19 mouse cellular contexts compared by ENCODE assay signal in the genomic region with DNA sequence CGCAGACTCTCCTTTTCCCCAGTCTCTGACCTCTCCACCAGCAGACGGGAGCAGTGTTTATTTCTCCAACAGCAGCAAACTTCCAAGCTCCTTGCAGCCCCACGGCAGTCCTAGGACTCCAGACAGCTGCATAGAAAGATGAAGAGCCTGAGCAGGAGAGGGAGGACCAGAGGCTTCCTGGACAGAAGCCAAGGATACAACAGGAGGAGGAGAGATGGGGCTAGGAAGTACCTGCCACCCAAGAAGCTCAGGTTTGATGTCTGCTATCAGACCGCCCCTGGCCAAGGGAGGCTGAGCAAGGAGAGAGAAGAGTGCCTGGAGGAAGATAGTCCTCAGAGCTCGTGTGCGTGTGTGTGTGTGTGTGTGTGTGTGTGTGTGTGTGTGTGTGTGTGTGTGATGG. TPM values are rescaled to one million over a fixed set of nuclear protein-coding genes. Genes with fewer than 3 reads are reported as not detected.
DNase-seq lines count a peak whose midpoint lies in the region; ATAC-seq and TF ChIP-seq lines count a peak whose summit lies in the region.
"Had no signal": no experiment of that assay in that cellular context is flagged by ENCODE, and none has a peak within 500 bp of the region (broad histone marks: within the 10 kb centered on the region; RNA-seq: fewer than 3 reads in every experiment).

No protein-coding gene starts in this region.

- H3K9ac ChIP-seq in kidney, embryonic 16.5 days (replicated peaks; ENCODE audit: low read length), result no peak overlapping the region
- H3K9ac ChIP-seq in intestine, postnatal 0 days (ENCODE audit: low read depth, low read length), result no peak overlapping the region
- H3K9ac ChIP-seq: forebrain, embryonic 12.5 days; midbrain, embryonic 12.5 days had no signal

- H3K36me3 ChIP-seq in heart, embryonic 10.5 days, result no peaks in the 10 kb centered on the region
- H3K36me3 ChIP-seq in kidney, embryonic 16.5 days (ENCODE audit: insufficient read depth, low read length), result no peaks in the 10 kb centered on the region
- no peaks in the 10 kb centered on the region for H3K36me3 ChIP-seq in intestine, postnatal 0 days (ENCODE audit: control insufficient read depth, insufficient read depth)
- H3K36me3 ChIP-seq: forebrain, embryonic 12.5 days; midbrain, embryonic 12.5 days had no signal

- H3K4me2 ChIP-seq in kidney, embryonic 16.5 days (replicated peaks; ENCODE audit: low read depth, low read length), result no peak overlapping the region
- H3K4me2 ChIP-seq in intestine, postnatal 0 days (replicated peaks; ENCODE audit: low read depth), result no peak overlapping the region
- H3K4me2 ChIP-seq: forebrain, embryonic 12.5 days; midbrain, embryonic 12.5 days had no signal

- H3K27me3 ChIP-seq in heart, embryonic 10.5 days (ENCODE audit: insufficient read depth, poor library complexity, severe bottlenecking), result peaks cover 6% of the 10 kb centered on the region
- no peaks in the 10 kb centered on the region for H3K27me3 ChIP-seq in kidney, embryonic 16.5 days (ENCODE audit: insufficient read depth, low read length)
- no peaks in the 10 kb centered on the region for H3K27me3 ChIP-seq in intestine, postnatal 0 days (replicated peaks; ENCODE audit: control insufficient read depth, insufficient read depth, low read length)
- H3K27me3 ChIP-seq: forebrain, embryonic 12.5 days; midbrain, embryonic 12.5 days; Patski had no signal

- peaks cover 10% of the 10 kb centered on the region for H3K4me1 ChIP-seq in heart, embryonic 10.5 days
- peaks cover 5% of the 10 kb centered on the region; the same call in 1 of the 2 replicates for H3K4me1 ChIP-seq in kidney, embryonic 16.5 days (ENCODE audit: insufficient read depth, low read length)
- no peaks in the 10 kb centered on the region for H3K4me1 ChIP-seq in intestine, postnatal 0 days (replicated peaks; ENCODE audit: control insufficient read depth, insufficient read depth, low read length)

- 18% methylated on average over 6 of the region's 6 CpGs for WGBS in heart, embryonic 10.5 days
- WGBS in kidney, embryonic 16.5 days, result 24% methylated on average over 6 of the region's 6 CpGs
- WGBS in intestine, postnatal 0 days, result 28% methylated on average over 6 of the region's 6 CpGs

- peak; percentile 83 for DNase-seq in heart, embryonic 10.5 days (ENCODE audit: low spot score)
- no peak for DNase-seq in heart, adult 9 months (ENCODE audit: low spot score in 2 of 2)
- DNase-seq in kidney, postnatal 25 days, result no peak
- peak; percentile 20 for DNase-seq in MN1 (ENCODE audit: low spot score)
- no peak for DNase-seq in layer of hippocampus, postnatal 25 days (ENCODE audit: extremely low spot score in 1 of 2, low spot score in 1 of 2)
- DNase-seq: adrenal gland, adult 8-10 months; gastrocnemius, postnatal 10 days; kidney, adult 8-10 months had no signal

- peak overlapping the region; percentile 62 for H3K27ac ChIP-seq in heart, embryonic 10.5 days
- H3K27ac ChIP-seq in kidney, embryonic 16.5 days (ENCODE audit: low read length), result no peak overlapping the region
- no peak overlapping the region for H3K27ac ChIP-seq in intestine, postnatal 0 days (ENCODE audit: low read depth, low read length)
- H3K27ac ChIP-seq: forebrain, embryonic 12.5 days; midbrain, embryonic 12.5 days had no signal

- ATAC-seq in kidney, embryonic 16.5 days (ENCODE audit: low FRiP score, low TSS enrichment), result 0 out of 2 replicates have a peak, but pooled peaks have one; percentile 8
- ATAC-seq in intestine, postnatal 0 days, result 0 out of 2 replicates have a peak, but pooled peaks have one; percentile 10
- no peak for ATAC-seq in inflammation-experienced regulatory T-cells, adult 6 months
- ATAC-seq: Patski had no signal

- no peaks in the 10 kb centered on the region for H3K9me3 ChIP-seq in heart, embryonic 10.5 days
- H3K9me3 ChIP-seq in kidney, embryonic 16.5 days (ENCODE audit: low read length), result peaks cover 4% of the 10 kb centered on the region; the same call in 1 of the 2 replicates
- no peaks in the 10 kb centered on the region for H3K9me3 ChIP-seq in intestine, postnatal 0 days (ENCODE audit: control insufficient read depth)
- H3K9me3 ChIP-seq: forebrain, embryonic 12.5 days; midbrain, embryonic 12.5 days had no signal

- H3K4me3 ChIP-seq in heart, embryonic 10.5 days, result no peak overlapping the region; the same call in 1 of the 2 replicates
- H3K4me3 ChIP-seq in kidney, embryonic 16.5 days (ENCODE audit: low read length), result no peak overlapping the region
- H3K4me3 ChIP-seq in intestine, postnatal 0 days (ENCODE audit: low read depth, low read length), result no peak overlapping the region
- H3K4me3 ChIP-seq: forebrain, embryonic 12.5 days; midbrain, embryonic 12.5 days had no signal

- no peak for TF ChIP-seq CTCF in intestine, postnatal 0 days (IDR thresholded peaks at IDR 0.05; ENCODE audit: low read depth)

RNA-seq across cellular contexts. Expression of a gene that starts 41.0 kb away (rescaled TPM):
- polyA plus RNA-seq in heart, embryonic 10.5 days (2016; fragmentation: Nextera tagmentation; extraction: Ambion mirVana), result not detected in 2 replicates
- not detected in 2 replicates for polyA plus RNA-seq in kidney, embryonic 16.5 days (2015; fragmentation: Nextera tagmentation; extraction: Ambion mirVana)
- not detected in 2 replicates for polyA plus RNA-seq in intestine, postnatal 0 days (2015; fragmentation: Nextera tagmentation; extraction: Ambion mirVana)
- total RNA-seq in layer of hippocampus, postnatal 25 days (2021), result not detected
- not detected for polyA plus RNA-seq in inflammation-experienced regulatory T-cells, adult 6 months (2017; shearing (Covaris generic))
- total RNA-seq: adrenal gland, adult 8-10 months; common myeloid progenitor, adult 5-6 weeks; gastrocnemius, postnatal 10 days; layer of hippocampus, postnatal 14 days; liver, adult 2 months had no signal
- polyA plus RNA-seq: forebrain, embryonic 12.5 days; liver, adult 2 months; midbrain, embryonic 12.5 days; Patski; small intestine, adult 2 months; thymus, postnatal 0 days had no signal

Comparison
In these comparisons a context has a peak if more than half of its experiments do, and no peak if none do; other contexts are left out.
1. DNase-seq: peak in heart, embryonic 10.5 days (single experiment) and MN1 (single experiment); none in heart, adult 9 months (0 of 2), kidney, postnatal 25 days (0 of 2) and layer of hippocampus, postnatal 25 days (0 of 2).